Mouse (Mus musculus): ENCODE measurements around the gene Tlx3. TPM values are rescaled to one million over a fixed set of nuclear protein-coding genes. Genes with fewer than 3 reads are reported as not detected.

Tlx3 gene
- not detected for total RNA-seq (2021)
- long read RNA-seq, experiment 1 = 0 reads
- long read RNA-seq, experiment 2 = 0 reads

DNA sequence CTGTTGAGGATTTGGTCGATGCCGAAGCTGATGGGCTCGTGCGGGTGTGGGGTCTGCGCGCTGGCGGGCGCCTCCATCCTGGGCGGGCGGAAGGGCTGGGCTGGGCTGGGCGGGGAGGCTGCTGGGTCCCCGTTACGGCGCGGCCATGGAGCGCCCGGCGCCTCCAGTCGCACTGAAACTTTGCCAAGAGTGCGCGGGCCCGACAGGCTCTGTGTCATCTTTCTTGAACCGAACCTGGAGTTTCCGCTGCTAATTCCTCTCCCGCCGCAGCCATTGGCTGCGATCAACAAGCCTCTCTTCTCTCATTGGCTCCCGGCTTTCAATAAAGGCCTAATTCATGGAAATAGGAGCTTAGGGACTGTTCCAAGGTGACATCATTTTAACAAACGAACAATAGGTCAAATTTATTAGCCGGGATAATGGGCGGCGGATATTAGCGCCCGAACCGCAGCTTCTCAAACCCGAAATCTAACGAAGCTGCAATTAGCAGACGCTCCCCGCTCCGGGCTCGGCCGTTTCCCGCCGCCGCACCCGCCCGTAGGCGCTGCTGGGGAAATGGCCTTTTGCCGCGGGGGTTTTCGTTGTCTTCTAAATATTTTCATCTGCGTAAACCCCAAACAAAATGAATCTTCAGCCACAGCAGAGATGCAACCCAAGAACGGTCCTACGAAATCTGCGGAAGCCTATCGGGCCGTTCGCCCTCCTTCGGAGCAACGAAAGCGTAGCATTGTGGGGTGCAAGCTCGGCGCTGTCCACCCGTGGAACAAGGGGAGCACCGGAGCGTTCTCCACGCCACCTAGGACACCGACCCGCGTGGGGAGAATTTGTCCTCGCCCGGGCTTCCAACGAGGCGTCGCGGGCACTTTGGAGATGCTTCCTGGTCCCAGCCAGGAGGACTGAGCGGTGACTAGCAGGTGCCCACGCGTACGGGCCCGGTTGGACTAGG lies at the start of gene Tlx3:
TSS of gene Tlx3 (minus strand) at position 207 of the 946 bp plus-strand sequence.
- intact Hi-C loops (cut with DNase I) = no loop called here
- no peak within 1 kb of the TSS for H3K4me3 ChIP-seq
- TF ChIP-seq CTCF (IDR thresholded peaks at IDR 0.05) = no peak
- no peak within 1 kb of the TSS for H3K27ac ChIP-seq
- no peak for DNase-seq (ENCODE audit: extremely low spot score in 1 of 2, low spot score in 2 of 2)

DNA sequence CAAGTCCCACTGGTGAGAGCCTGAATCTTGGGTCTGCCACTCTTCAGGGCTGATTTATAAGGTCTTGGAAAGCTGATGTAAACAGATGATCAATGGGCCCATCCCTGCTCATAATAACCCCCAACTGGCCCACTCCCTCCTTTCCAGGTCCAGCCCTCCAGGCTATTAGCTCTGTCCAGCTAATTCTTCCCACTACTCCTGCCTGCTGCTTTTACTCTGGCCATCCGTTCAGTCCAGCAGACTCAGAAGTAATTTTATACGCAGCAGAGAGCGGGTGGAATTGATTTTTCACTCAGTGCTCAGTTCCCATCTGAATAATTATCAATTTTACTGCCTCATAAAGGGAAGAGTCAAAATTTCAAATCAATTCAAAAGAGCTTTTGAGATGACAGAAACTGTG lies 36.9 kb upstream of the Tlx3 start:
- H3K4me3 ChIP-seq = no peak overlapping the region
- no peak overlapping the region for H3K27ac ChIP-seq
- intact Hi-C loops (cut with DNase I) = no loop called here
- TF ChIP-seq CTCF (IDR thresholded peaks at IDR 0.05) = no peak
- DNase-seq (ENCODE audit: extremely low spot score in 1 of 2, low spot score in 2 of 2) = no peak

DNA sequence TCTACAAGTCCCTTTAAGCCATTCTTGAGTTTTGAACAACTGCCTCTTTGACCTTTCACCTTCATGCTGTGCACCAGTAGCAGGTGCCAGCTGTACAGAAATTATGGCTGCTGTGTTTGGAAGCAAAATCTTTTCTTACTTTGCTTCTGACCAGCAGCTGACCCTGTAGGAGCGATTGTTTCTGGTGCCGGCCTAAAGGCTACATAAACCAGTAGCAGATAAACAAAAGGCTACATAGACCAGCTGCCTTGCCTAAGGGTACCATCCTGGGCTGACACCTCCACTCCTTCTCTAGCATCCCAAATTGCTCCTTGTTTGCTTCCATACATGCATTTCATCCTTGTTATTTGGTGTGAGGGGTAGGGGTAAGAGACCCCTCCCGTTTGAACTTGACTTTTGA lies 30.7 kb upstream of the Tlx3 start:
- Histone ChIP-seq H3K27ac (no peak overlapping the region), H3K4me3 (no peak overlapping the region)
- DNase-seq (ENCODE audit: extremely low spot score in 1 of 2, low spot score in 2 of 2) = no peak
- intact Hi-C loops (cut with DNase I) = no loop called here
- TF ChIP-seq CTCF (IDR thresholded peaks at IDR 0.05) = no peak

DNA sequence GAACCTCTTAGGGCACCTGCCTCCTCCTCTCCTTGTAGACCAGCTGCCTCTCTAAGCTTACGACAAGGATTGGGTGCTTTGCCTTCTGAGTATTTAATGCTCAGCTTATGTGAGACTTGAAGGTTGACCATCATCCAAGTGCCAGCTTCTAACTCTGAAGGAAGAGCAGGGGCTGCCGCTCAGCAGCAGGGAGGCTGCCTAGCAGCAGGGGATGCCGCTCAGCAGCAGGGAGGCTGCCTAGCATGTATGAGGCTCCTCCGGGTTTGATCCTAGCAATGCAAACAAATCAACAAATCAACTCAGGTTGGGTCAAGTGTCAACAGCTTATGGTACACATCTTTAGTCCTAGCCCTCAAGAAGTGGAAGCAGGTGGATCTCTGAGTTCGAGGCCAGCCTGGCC lies 28.7 kb upstream of the Tlx3 start:
- no peak for TF ChIP-seq CTCF (IDR thresholded peaks at IDR 0.05)
- no peak for DNase-seq (ENCODE audit: extremely low spot score in 1 of 2, low spot score in 2 of 2)
- intact Hi-C loops (cut with DNase I) = no loop called here
- Histone ChIP-seq H3K27ac (no peak overlapping the region), H3K4me3 (no peak overlapping the region)

DNA sequence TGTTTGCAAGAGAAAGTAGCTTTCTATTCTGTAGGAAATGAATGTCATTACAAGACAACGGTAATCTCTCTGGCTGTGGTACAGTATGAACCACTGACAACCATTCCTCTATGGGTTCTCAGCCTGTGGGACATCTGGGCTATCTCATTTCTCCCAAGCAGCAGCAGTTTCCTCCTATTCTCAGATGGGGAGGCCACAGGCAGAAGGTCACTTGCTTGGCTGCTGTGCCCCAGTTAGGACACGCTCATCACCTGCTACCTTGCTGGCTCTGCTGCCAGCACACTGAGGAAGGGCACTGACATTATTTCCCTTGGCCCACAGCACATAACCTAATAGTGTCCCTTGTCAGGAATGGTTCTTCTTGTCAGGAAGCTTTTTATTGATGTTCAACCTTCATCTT lies 24.8 kb upstream of the Tlx3 start:
- H3K4me3 ChIP-seq = no peak overlapping the region
- H3K27ac ChIP-seq = no peak overlapping the region
- DNase-seq (ENCODE audit: extremely low spot score in 1 of 2, low spot score in 2 of 2) = no peak
- no peak for TF ChIP-seq CTCF (IDR thresholded peaks at IDR 0.05)
- intact Hi-C loops (cut with DNase I) = no loop called here

DNA sequence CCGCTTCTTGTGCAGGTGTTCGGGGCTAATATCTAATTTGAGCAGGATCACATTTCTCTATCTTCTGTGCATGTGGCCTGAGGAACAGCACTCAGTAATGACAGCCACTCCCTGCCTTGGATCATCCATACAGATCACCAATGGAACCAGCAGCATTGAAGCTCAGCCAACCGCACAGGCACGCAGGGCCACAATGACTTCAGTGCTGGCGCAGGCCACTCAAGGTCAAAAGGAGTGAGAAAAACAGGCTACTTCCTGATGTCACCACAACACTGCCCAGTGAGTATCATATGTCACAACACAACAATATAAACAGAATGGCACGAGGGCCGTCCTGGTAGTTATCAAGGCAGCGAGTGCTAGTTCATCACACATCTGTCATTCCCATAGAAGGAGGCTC lies 23.1 kb upstream of the Tlx3 start:
- no peak for TF ChIP-seq CTCF (IDR thresholded peaks at IDR 0.05)
- Histone ChIP-seq H3K27ac (no peak overlapping the region), H3K4me3 (no peak overlapping the region)
- no peak for DNase-seq (ENCODE audit: extremely low spot score in 1 of 2, low spot score in 2 of 2)
- intact Hi-C loops (cut with DNase I) = no loop called here

DNA sequence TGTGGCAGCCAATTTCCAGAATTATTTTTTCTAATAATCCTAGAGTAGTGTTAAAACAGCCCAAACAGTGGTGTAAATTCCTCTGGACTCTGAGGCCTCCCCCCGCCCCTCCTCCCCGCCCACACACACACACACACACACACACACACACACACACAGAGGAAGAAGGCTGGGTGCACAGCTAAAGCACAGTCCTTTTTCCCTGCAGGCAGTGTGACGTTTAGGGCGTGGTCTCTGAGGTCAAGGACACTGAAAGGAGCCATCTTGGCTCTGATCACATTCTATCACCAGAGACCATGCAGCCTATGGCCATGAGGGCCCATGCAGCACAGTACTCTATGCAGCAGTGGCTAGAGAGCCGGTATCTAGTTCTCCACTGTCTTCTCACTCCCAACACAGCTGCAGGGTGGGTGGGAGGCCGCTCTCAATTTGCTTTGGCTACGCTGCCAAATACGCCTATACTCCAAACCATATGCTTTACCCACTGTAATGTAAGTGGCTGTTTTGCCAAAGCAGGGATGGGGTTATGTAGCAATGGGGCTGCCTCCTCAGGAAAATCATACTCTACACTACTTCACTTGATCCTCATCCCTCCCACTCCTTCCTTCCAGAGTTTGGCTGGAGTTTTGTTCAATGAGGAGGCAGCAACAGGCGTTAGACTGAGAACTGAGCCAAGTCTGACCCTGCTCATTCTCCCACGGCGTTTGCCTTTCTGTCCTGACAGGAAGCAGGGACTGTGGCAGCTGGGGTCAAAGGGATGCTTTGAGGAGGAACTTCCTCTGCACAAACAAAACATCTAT lies 18.4 kb upstream of the Tlx3 start:
- no peak for DNase-seq (ENCODE audit: extremely low spot score in 1 of 2, low spot score in 2 of 2)
- intact Hi-C loops (cut with DNase I) = no loop called here
- Histone ChIP-seq H3K4me3 (no peak overlapping the region), H3K27ac (no peak overlapping the region)
- TF ChIP-seq CTCF (IDR thresholded peaks at IDR 0.05) = no peak

DNA sequence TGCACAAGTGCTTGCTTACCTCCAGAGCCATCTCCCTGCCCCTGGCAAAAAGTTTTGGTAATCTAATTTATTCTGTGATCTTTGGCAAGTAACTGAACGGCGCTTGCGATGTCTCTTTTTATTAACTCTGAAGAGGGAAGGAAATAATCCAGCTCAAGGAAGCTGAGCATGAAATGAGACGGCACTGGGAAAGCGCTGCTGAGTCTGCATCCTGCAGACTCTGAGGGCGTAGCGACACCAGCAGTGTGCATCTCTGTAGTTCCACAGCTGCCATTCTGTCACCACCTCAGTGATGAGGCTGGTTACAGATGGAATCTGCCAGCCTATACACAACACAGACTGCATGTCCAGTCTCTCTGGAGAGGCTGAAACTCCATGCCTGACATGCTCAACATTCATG lies 17.4 kb upstream of the Tlx3 start:
- TF ChIP-seq CTCF (IDR thresholded peaks at IDR 0.05) = no peak
- no peak overlapping the region for H3K27ac ChIP-seq
- H3K4me3 ChIP-seq = no peak overlapping the region
- no peak for DNase-seq (ENCODE audit: extremely low spot score in 1 of 2, low spot score in 2 of 2)
- intact Hi-C loops (cut with DNase I) = no loop called here

DNA sequence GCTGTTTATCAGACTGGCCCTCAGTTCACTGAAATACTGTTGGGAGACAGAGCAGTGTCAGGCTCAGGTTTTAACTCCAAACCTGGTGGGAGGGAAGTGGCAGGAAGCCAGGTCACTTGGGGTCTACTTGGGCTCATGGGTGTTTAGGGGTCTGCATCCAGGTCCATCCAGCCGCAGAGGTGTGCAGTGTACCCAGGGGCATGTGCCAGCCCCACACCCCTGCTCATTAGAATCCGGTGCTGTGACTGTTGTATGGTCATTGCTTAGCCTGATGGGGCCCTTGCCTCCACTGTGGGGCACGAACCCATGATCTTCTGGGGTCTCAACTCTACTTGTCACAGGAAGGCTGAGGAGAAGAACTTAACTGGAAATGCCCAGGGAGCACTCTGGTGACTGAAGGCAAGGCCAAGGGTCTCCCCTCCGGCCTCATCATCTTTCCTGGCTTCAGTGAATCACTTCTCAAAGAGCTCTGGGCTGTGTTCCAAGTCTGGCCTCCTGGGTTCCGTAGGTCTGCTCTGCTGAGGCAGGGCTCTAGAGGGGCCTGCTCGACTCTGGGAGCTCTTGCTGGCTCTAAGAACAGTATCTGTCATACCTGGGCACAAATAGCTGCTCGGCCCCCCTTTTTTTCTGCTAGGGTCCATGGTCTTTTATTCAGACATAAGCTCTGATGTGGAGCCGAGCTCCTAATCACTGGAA lies 14.1 kb upstream of the Tlx3 start:
- intact Hi-C loops (cut with DNase I) = no loop called here
- Histone ChIP-seq H3K27ac (no peak overlapping the region), H3K4me3 (no peak overlapping the region)
- DNase-seq (ENCODE audit: extremely low spot score in 1 of 2, low spot score in 2 of 2) = no peak
- TF ChIP-seq CTCF (IDR thresholded peaks at IDR 0.05) = no peak

DNA sequence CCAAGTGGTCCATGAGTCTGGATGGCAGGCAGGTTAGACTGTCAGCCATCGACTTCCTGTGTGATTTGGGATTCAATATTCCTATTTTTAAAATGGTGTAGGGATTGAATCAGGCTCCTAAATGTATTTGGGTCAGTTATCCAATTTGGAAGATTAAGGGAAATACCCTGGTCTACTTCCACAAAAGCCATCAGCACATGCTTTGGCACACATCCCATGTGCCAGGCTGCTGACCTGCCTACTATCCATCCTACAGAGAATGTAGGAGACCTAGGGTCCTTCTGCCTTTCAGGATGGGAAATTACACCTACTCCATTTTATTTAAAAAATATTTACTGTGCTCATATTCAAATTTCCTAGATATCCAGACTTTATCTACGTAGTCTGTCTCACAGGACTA lies 4.0 kb upstream of the Tlx3 start:
- intact Hi-C loops (cut with DNase I) = no loop called here
- DNase-seq (ENCODE audit: extremely low spot score in 1 of 2, low spot score in 2 of 2) = no peak
- TF ChIP-seq CTCF (IDR thresholded peaks at IDR 0.05) = no peak
- H3K27ac ChIP-seq = no peak overlapping the region
- H3K4me3 ChIP-seq = no peak overlapping the region

DNA sequence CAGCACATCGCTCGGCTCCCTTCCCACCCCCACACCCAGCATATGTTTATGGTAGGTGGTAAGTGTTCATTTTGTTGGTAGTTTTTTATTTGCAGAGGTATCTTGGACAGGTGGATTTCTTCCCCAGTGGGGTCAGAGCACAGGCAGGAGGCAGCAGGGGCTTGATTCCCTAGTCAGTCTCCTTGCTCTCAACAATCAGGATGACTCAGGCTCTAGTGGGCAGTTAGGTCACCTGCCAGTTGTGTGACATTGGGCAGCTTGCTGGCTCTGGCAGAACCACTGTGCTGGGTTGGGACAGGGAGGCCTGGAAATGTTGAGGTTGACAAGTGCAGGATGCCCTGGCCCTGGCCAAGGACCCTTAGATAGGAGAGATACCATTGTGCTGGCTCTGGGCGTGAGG lies 1.6 kb upstream of the Tlx3 start:
- no peak for TF ChIP-seq CTCF (IDR thresholded peaks at IDR 0.05)
- Histone ChIP-seq H3K27ac (no peak overlapping the region), H3K4me3 (no peak overlapping the region)
- intact Hi-C loops (cut with DNase I) = no loop called here
- no peak for DNase-seq (ENCODE audit: extremely low spot score in 1 of 2, low spot score in 2 of 2)

DNA sequence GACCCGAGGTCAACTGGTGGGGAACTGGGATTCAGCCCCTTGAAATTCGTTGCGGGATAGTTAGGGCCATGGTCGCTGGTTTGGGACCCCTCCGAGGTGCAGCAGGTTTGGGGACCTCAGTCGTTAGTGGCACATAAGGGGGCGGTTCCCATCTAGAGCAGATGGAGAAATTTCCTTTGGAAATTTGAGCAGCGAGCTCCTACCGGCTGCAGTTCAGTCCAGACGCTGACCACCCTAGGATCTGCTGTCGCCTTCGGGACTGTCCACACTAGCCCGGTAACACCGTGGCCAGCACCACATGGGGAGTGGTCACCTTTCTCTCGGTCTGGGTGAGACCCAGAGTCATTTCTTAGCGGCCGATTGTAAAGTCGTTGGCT lies 928 bp upstream of the Tlx3 start:
- Histone ChIP-seq H3K4me3 (no peak overlapping the region), H3K27ac (no peak overlapping the region)
- DNase-seq (ENCODE audit: extremely low spot score in 1 of 2, low spot score in 2 of 2) = no peak
- intact Hi-C loops (cut with DNase I) = no loop called here
- TF ChIP-seq CTCF (IDR thresholded peaks at IDR 0.05) = no peak
